Mouse (Mus musculus) heart, embryonic 11.5 days (tissue): ENCODE results near the gene Kcnab1. TPM values are rescaled to one million over a fixed set of nuclear protein-coding genes. Genes with fewer than 3 reads are reported as not detected.

ENCODE experiments used
- ATAC-seq: fragments of 200-750 bp; cut with Nextera tagmentation; replicated peaks from 2 replicates; pipeline ENCODE4 v1.8.0; 2017; ENCODE audit warnings: moderate library complexity; ENCODE audit not compliant: insufficient number of reproducible peaks, low FRiP score, low TSS enrichment
- H3K27ac ChIP-seq: fragments of 300-500 bp; sonication (generic); 2 replicates; pipeline ENCODE4 v1.5.1; 2014; ENCODE audit warnings: mild to moderate bottlenecking, low read depth, low read length
- H3K27me3 ChIP-seq: fragments of 300-500 bp; sonication (generic); 2 replicates; pipeline ENCODE4 v1.6.1; 2014; ENCODE audit warnings: mild to moderate bottlenecking, low read length, mixed read lengths; ENCODE audit not compliant: control insufficient read depth, insufficient read depth
- H3K36me3 ChIP-seq: fragments of 300-500 bp; sonication (generic); 2 replicates; pipeline ENCODE4 v1.6.1; 2014; ENCODE audit warnings: mild to moderate bottlenecking, low read length, moderate library complexity, mixed read lengths; ENCODE audit not compliant: control insufficient read depth, insufficient read depth
- H3K4me1 ChIP-seq: fragments of 300-500 bp; sonication (generic); 2 replicates; pipeline ENCODE4 v1.6.1; 2014; ENCODE audit warnings: low read length; ENCODE audit not compliant: control insufficient read depth, insufficient read depth
- H3K4me2 ChIP-seq: fragments of 300-500 bp; sonication (generic); 2 replicates; pipeline ENCODE4 v1.6.1; 2014; ENCODE audit warnings: mild to moderate bottlenecking, moderate library complexity
- H3K4me3 ChIP-seq: fragments of 300-500 bp; sonication (generic); 2 replicates; pipeline ENCODE4 v1.5.1; 2014; ENCODE audit warnings: low read depth, low read length
- H3K9ac ChIP-seq: fragments of 300-500 bp; sonication (generic); 2 replicates; pipeline ENCODE4 v1.6.1; 2014; ENCODE audit warnings: mild to moderate bottlenecking, low read depth, low read length, moderate library complexity
- H3K9me3 ChIP-seq: fragments of 300-500 bp; sonication (generic); replicated peaks from 2 replicates; pipeline ENCODE4 v1.6.1; 2016; ENCODE audit warnings: low read length; ENCODE audit not compliant: control insufficient read depth
- WGBS: fragments of 180-500 bp; shearing (Covaris S2); extraction: QIAGEN DNeasy Blood & Tissue Kit; methylation state at CpG from one replicate; pipeline ENCODE4 v1.1.7; 2014; ENCODE audit not compliant: insufficient replicate concordance; 5-methylcytosine and 5-hydroxymethylcytosine counted together
- polyA plus RNA-seq: library from polyadenylated mRNA; unstranded; fragments of >200 nt; fragmentation: Nextera tagmentation; extraction: Ambion mirVana; gene quantifications from 2 replicates; pipeline ENCODE4 v1.2.1, GENCODE M21; 2014

The Kcnab1 gene
- polyA plus RNA-seq, 1 experiment from 2014 or later, result 2.7 TPM

DNA sequence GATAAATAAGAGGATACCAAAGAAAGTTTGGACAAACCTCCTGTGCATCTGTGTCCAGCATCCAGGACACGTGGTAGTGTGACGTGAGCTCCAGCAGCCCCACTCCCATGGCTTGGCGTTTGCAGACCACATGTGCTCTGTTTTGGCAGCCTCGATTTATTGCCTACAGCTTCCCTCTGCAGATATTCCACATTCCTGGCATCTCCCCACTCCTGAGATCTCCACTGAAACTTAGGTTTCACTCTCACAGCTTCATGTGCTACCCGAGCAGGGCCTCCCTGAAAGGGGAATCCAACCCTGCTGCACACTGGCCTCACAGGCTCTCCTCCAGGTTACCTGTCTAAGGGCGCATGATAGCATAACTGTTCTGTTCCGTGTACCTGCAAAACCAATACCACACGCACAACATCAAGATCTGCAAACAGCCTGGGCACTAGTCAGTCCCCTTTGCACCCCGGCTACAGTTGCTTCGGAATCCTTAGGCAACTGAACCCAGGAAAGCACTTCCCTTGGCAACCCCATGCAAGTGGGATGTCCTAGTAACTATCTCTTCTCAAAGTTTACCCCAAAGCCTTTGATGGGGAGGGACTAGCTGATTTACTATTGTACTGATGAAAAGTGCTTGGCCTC, 228.8 kb downstream of the Kcnab1 start:
- Histone ChIP-seq H3K4me3 (no peak overlapping the region), H3K27ac (no peak overlapping the region), H3K9me3 (no peaks in the 10 kb centered on the region), H3K27me3 (no peaks in the 10 kb centered on the region), H3K4me1 (no peaks in the 10 kb centered on the region), H3K9ac (no peak overlapping the region), H3K4me2 (no peak overlapping the region), H3K36me3 (no peaks in the 10 kb centered on the region)
- no peak for ATAC-seq
- 84% methylated on average over 10 of the region's 10 CpGs for WGBS

DNA sequence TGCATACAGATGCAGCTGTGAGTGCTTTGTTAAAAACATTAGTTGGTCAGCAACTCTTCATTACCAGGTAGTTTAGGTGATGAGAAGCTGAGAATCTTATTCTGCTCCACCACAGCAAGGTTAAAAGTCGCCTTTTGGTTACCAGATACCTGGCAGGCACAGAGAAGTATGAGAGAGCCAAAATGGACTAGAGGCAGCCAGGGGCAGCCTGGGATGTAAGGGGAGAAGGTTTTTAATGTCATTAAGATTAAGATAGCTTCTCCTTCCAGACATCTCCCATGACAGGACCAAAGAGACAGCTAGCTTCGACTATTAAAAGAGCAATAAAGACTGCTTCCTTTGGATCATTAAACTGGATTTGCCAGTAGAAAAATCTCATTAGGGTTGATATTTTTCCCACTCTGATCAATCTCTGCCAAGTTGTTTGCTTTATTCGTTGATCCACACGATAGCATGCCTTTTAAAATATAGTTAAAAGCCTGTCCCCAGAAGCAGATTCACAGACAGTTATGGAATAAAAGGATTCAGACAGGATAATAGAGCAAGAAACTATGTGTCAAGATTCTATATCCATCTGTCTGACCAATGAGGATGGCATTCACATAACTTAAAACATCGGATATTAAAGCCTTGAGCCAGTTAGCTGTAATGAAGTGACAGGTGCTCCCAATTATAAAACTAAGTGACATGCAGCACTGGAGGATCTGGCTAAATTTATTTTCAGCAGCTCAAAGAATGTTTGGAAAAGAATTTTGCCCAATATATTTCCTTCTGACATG, 231.2 kb downstream of the Kcnab1 start:
- Histone ChIP-seq H3K9me3 (no peaks in the 10 kb centered on the region), H3K4me3 (no peak overlapping the region), H3K27me3 (no peaks in the 10 kb centered on the region), H3K9ac (no peak overlapping the region), H3K36me3 (no peaks in the 10 kb centered on the region), H3K27ac (no peak overlapping the region), H3K4me2 (no peak overlapping the region), H3K4me1 (no peaks in the 10 kb centered on the region)
- 75% methylated on average over 5 of the region's 5 CpGs for WGBS
- ATAC-seq, result no peak

DNA sequence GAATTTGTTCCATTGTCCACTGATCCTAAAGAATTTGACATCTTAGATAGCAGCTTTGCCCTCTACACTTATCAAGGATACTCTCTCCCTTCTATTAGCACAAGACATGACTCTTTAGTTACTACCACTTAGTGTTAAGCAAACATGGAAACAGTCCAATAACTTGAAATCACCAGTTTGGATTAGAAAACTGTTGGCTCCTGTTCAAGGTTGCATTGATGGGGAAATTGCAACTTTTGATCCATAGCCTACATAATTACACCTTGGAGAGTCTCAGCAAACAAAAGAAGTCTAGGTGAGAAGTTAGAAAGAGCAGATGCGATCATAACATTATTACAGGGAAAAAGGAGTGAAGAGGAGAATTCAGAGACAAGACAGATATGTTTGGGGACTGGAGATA, 237.0 kb downstream of the Kcnab1 start:
- Histone ChIP-seq H3K9ac (no peak overlapping the region), H3K27me3 (no peaks in the 10 kb centered on the region), H3K36me3 (no peaks in the 10 kb centered on the region), H3K4me1 (no peaks in the 10 kb centered on the region), H3K4me3 (no peak overlapping the region), H3K9me3 (no peaks in the 10 kb centered on the region), H3K27ac (no peak overlapping the region), H3K4me2 (no peak overlapping the region)
- whole genome bisulfite sequencing, result 91% methylated on average over 1 of the region's 1 CpGs
- ATAC-seq, result no peak

DNA sequence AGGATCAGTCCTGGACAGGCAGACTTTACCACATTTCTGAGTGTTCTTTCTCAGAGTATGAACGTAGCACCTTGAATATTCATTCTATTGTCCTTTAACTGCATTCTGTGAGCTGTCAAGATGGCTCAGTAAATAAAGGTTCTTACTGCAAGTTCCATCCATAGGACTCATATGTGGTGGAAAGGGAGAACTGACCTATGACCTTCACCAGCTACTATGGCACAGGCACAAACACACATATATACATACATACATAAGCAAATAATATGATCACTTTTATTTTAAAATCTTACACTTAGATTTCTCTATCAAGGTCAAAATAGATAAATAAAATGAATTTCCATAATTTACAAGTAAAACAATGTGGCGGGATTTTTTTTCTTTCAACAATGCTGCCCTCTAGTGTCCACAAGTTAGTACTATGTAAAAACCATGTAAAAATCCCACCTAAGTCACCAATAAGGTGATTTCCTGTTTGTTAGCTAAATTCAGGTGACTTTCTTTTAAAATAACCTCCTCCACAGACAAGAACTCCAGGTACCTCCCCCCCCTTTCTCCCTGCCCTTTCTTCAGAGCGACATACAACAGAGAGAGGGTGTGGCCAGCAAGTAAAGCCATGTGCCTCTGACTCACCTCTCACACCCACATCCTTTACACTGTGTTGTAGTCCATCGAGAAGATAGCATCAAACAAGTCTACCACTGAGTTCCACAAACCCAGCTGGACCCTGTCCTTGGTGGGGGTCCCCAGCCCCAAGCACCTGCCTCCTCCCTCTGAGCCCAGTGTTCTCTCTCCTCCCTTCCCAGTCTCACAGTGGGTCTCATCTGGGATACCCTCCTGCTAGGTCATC, 243.3 kb downstream of the Kcnab1 start:
- Histone ChIP-seq H3K4me1 (0 out of 2 replicates have a peak, but pooled peaks cover 4% of the 10 kb centered on the region), H3K9ac (no peak overlapping the region), H3K27ac (no peak overlapping the region), H3K9me3 (no peaks in the 10 kb centered on the region), H3K36me3 (no peaks in the 10 kb centered on the region), H3K27me3 (no peaks in the 10 kb centered on the region), H3K4me3 (no peak overlapping the region), H3K4me2 (no peak overlapping the region)
- WGBS, result 36% methylated on average over 4 of the region's 4 CpGs
- no peak for ATAC-seq

DNA sequence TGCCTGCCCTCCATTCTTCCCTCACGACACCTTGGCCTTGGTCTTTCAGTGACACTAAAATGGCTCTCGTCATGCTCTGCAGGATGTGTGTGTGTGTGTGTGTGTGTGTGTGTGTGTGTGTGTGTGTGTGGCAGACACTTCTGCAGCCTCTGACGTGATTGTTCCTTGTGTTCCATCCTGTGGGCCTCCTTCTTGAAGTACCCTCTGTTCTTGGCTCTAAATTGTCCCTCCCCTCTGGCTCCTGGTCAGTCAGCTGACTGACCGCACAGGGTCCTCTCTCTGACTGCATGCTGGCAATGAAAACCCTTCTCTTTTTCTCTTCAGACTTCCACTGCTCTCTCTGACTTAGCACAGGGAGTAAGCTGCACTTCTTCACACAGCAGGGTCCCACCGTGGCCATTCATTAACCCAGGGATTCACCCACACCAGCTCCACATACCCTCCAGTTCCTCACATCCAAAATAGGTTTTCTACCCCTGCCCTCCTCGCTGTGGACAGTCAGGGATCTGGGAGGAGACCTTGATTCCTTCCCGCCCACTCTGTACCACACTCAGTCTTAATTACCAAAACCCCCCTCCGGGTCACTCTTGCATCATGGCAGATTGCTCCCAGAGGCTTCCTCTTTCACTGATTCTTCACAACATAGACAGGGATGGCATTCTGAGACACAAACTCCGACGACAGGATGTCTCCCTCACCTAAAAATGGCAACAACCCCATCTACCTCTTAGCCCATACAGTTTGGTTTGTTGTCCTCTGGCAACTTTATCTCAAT, 244.3 kb downstream of the Kcnab1 start:
- WGBS, result 65% methylated on average over 10 of the region's 10 CpGs
- Histone ChIP-seq H3K36me3 (no peaks in the 10 kb centered on the region), H3K27me3 (no peaks in the 10 kb centered on the region), H3K27ac (no peak overlapping the region), H3K9me3 (no peaks in the 10 kb centered on the region), H3K4me3 (no peak overlapping the region), H3K4me2 (no peak overlapping the region), H3K9ac (no peak overlapping the region), H3K4me1 (peaks cover 9% of the 10 kb centered on the region; the same call in 1 of the 2 replicates)
- no peak for ATAC-seq

DNA sequence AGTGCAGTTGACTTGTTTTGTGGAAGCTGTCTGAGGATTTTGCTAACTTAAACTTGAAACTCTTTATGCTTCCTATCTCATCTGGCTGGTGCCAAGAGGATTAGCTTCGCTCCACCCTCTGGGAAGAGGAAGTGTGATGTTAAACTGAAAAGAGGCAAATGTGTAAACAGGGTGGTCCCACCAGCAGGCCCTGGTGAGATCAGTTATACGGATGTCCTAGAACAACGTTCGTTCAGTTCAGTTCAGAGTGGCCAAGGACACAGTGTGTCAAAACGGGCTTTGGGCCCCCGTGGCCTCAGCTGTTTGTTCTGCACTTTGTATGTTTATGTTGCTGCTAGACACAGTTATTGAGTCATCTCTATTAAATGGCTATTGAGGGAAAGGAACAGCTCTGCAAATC, 246.3 kb downstream of the Kcnab1 start:
- WGBS, result 60% methylated on average over 6 of the region's 6 CpGs
- Histone ChIP-seq H3K9me3 (no peaks in the 10 kb centered on the region), H3K36me3 (no peaks in the 10 kb centered on the region), H3K27me3 (no peaks in the 10 kb centered on the region), H3K4me1 (peaks cover 23% of the 10 kb centered on the region), H3K27ac (no peak overlapping the region), H3K9ac (no peak overlapping the region), H3K4me3 (no peak overlapping the region), H3K4me2 (no peak overlapping the region)
- no peak for ATAC-seq

DNA sequence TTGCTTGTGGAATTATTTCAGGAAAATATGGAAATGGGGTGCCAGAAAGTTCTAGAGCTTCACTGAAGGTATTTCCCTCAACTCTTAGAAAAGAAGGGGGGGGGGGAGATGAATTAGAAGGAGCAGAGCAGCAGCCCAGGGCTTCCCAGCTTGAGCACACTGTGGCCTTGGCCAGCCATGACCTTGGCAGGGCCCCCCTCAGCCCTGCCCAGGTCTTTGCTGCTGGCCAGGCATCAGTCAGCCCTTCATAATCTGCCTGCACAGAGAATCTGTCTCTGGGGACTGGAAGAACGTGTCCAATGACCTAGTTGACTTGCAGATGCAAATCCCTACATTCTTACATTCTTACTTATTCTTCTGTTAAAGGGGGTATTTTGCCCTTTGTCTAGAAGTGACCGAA, 249.1 kb downstream of the Kcnab1 start:
- Histone ChIP-seq H3K4me2 (no peak overlapping the region), H3K36me3 (no peaks in the 10 kb centered on the region), H3K9ac (no peak overlapping the region), H3K9me3 (no peaks in the 10 kb centered on the region), H3K4me1 (peaks cover 34% of the 10 kb centered on the region), H3K27me3 (no peaks in the 10 kb centered on the region), H3K4me3 (no peak overlapping the region), H3K27ac (no peak overlapping the region)
- no peak for ATAC-seq
- WGBS, result 47% methylated on average over 2 of the region's 2 CpGs

DNA sequence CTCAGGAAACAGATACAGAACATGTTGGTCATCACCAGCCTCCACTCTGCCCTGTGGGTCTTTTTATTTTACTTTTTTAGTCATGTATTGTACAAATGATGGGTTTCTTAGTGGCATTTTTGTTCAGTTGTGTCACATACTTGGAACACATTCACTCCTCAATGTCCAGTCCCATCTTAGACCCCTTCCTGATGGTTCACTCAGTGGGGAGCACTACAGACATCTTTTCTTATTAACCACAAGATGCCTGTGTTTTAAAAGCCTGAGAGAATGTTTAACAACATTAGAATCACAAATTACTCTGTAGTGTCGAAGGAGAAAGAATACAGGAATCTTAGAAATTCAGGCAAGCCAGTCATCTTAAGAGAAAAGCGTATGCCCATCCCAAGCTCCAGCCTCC, 249.7 kb downstream of the Kcnab1 start:
- Histone ChIP-seq H3K4me3 (no peak overlapping the region), H3K4me2 (no peak overlapping the region), H3K9me3 (no peaks in the 10 kb centered on the region), H3K36me3 (no peaks in the 10 kb centered on the region), H3K27ac (no peak overlapping the region), H3K4me1 (peaks cover 34% of the 10 kb centered on the region), H3K9ac (no peak overlapping the region), H3K27me3 (no peaks in the 10 kb centered on the region)
- WGBS, result 86% methylated on average over 2 of the region's 2 CpGs
- ATAC-seq, result no peak
